Mouse (Mus musculus) stomach, postnatal 0 days (tissue): ENCODE measurements at regions not wholly inside any gene's neighbourhood (a gene's known extent, or its start where the extent isn't known, plus 50 kb on each side); places are given as distances from the start of the nearest gene placed in this dataset.

Experiments
- CTCF ChIP-seq: IDR thresholded peaks from 2 replicates; pipeline ENCODE4 v1.5.1; 2016; ENCODE audit warnings: antibody characterized with exemption, low read depth, mild to moderate bottlenecking, moderate library complexity
- EP300 ChIP-seq: optimal IDR thresholded peaks from 2 replicates; pipeline ENCODE3; 2016; ENCODE audit warnings: antibody characterized with exemption

DNA sequence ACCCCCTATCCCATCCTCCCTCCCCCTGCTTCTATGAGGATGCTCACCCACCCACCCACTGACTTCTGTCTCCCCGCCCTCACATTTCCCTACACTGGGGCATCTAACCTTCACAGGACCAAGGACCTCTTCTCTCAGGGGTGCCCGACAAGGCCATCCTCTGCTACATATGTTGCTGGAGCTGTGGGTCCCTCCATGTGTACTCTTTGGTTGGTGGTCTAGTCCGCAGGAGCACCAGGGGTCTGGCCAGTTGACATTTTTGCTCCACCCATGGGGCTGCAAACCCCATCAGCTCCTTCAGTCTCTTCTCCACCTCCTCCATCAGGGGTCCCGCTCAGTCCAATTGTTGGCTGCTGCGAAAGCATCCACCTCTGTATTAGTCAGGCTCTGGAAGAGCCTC lies 3539.2 kb upstream of the Gm7489 start:
- TF ChIP-seq CTCF (no peak), EP300 (no peak)
